Mouse (Mus musculus) hindlimb bud, embryonic 11.5 days (tissue): ENCODE measurements around the gene Gm21693.
"Not testable (repeated sequence)": the region's sequence is repeated elsewhere in the genome, so short reads cannot be mapped to it uniquely, and the experiment has no call there.

ENCODE experiments used
- DNase-seq: peaks from one replicate; pipeline ENCODE4 v3.0.0-alpha.2; 2012; ENCODE audit warnings: low read depth, low spot score; ENCODE audit errors: extremely low spot score

The Gm21693 gene

GRCm38 (mm10) chrY:3345229-3345628 lies at the start of gene Gm21693:
Gene Gm21693, minus strand, starts transcription at chrY:3345329.
- DNase-seq, result not testable (repeated sequence)

GRCm38 (mm10) chrY:3340661-3341060 lies 4.5 kb downstream of the Gm21693 start:
- DNase-seq, result not testable (repeated sequence)

GRCm38 (mm10) chrY:3306349-3306748 lies 38.8 kb downstream of the Gm21693 start, which contains the start of gene Gm21677:
Gene Gm21677, minus strand, starts transcription at chrY:3306449.
- DNase-seq, result not testable (repeated sequence)
